Mouse (Mus musculus) CH12.LX (cell line): ENCODE data around the gene Ecsit. TPM values are rescaled to one million over a fixed set of nuclear protein-coding genes. Genes with fewer than 3 reads are reported as not detected.

Source experiments
- DNase-seq: peaks from one replicate; pipeline ENCODE4 v3.0.0-alpha.2; 2013; ENCODE audit errors: extremely low read depth
- H3K27ac ChIP-seq: 2 replicates; pipeline ENCODE4 v1.5.1; 2012; ENCODE audit warnings: low read depth, mild to moderate bottlenecking, control low read depth, moderate library complexity; ENCODE audit not compliant: insufficient read depth
- H3K27me3 ChIP-seq: replicated peaks from 2 replicates; pipeline ENCODE3; 2012; ENCODE audit warnings: inconsistent platforms
- H3K36me3 ChIP-seq, 2 experiments: replicated peaks in 1 of 2; 2 replicates each; pipeline versions ENCODE3 to v1.6.1; 2012; ENCODE audit warnings: inconsistent platforms in 1 of 2, low read length in 1 of 2, mild to moderate bottlenecking in 1 of 2, mixed read lengths in 1 of 2, moderate library complexity in 1 of 2; ENCODE audit not compliant: control insufficient read depth in 1 of 2, insufficient read depth in 1 of 2
- H3K4me1 ChIP-seq, 2 experiments: 2 replicates each; pipeline ENCODE4 v1.6.1; 2012; ENCODE audit warnings: inconsistent platforms in 1 of 2, moderate library complexity in 1 of 2; ENCODE audit not compliant: insufficient read depth in 2 of 2, control insufficient read depth in 1 of 2
- H3K4me2 ChIP-seq: 2 replicates; pipeline ENCODE4 v1.6.1; 2012; ENCODE audit warnings: low read depth, mild to moderate bottlenecking, control low read depth; ENCODE audit not compliant: poor library complexity, insufficient read depth, severe bottlenecking
- H3K4me3 ChIP-seq, 3 experiments: fragments of 150-350 bp in 1 of 3; sonication (generic) in 1 of 3; replicated peaks in 1 of 3; 2 replicates each; pipeline versions ENCODE3 to v1.5.1; 2011 to 2012; ENCODE audit warnings: low read depth in 2 of 3, low read length in 2 of 3, mild to moderate bottlenecking in 2 of 3, moderate library complexity in 2 of 3, control low read depth in 1 of 3, improper control_type of control experiment in 1 of 3, inconsistent platforms in 1 of 3, mixed read lengths in 1 of 3; ENCODE audit not compliant: poor library complexity in 1 of 3
- H3K79me2 ChIP-seq: replicated peaks from 2 replicates; pipeline ENCODE4 v1.6.1; 2012; ENCODE audit warnings: mild to moderate bottlenecking, moderate library complexity; ENCODE audit not compliant: control insufficient read depth, poor library complexity, insufficient read depth, severe bottlenecking; ENCODE audit errors: extremely low read depth
- H3K9ac ChIP-seq: 2 replicates; pipeline ENCODE4 v1.6.1; 2012; ENCODE audit warnings: low read depth, mild to moderate bottlenecking, control low read depth, moderate library complexity; ENCODE audit not compliant: insufficient read depth
- H3K9me3 ChIP-seq: replicated peaks from 2 replicates; pipeline ENCODE3; 2012; ENCODE audit warnings: low read length, inconsistent platforms, mixed read lengths
- BHLHE40 ChIP-seq: IDR thresholded peaks from 2 replicates; pipeline ENCODE4 v1.6.1; 2011; ENCODE audit warnings: mild to moderate bottlenecking, low read depth, low read length, improper control_type of control experiment
- CHD2 ChIP-seq: IDR thresholded peaks from 2 replicates; pipeline ENCODE4 v1.6.1; 2011; ENCODE audit warnings: low read length, improper control_type of control experiment
- CTCF ChIP-seq, 2 experiments: IDR thresholded peaks in 1 of 2; conservative IDR thresholded peaks in 1 of 2; 2 replicates each; pipeline ENCODE4 v1.5.1; 2011 to 2012; ENCODE audit warnings: low read depth in 2 of 2, low read length in 2 of 2, improper control_type of control experiment in 1 of 2, inconsistent platforms in 1 of 2, mild to moderate bottlenecking in 1 of 2, moderate library complexity in 1 of 2
- E2F4 ChIP-seq: IDR thresholded peaks from 2 replicates; pipeline ENCODE4 v1.6.1; 2011; ENCODE audit warnings: low read depth, low read length, improper control_type of control experiment; ENCODE audit not compliant: insufficient replicate concordance
- GABPA ChIP-seq: IDR thresholded peaks from 2 replicates; pipeline ENCODE4 v1.6.1; 2012; ENCODE audit warnings: low read depth, low read length, improper control_type of control experiment, inconsistent platforms; ENCODE audit not compliant: insufficient replicate concordance
- MAFK ChIP-seq: IDR thresholded peaks from 2 replicates; pipeline ENCODE4 v1.6.1; 2011; ENCODE audit warnings: low read length, improper control_type of control experiment; ENCODE audit not compliant: insufficient replicate concordance
- MAX ChIP-seq: IDR thresholded peaks from 2 replicates; pipeline ENCODE4 v1.6.1; 2011; ENCODE audit warnings: low read length, improper control_type of control experiment
- MAZ ChIP-seq: IDR thresholded peaks from 2 replicates; pipeline ENCODE4 v1.6.1; 2012; ENCODE audit warnings: low read depth, mild to moderate bottlenecking, inconsistent platforms, low read length, improper control_type of control experiment, moderate library complexity
- MEF2A ChIP-seq: IDR thresholded peaks from 2 replicates; pipeline ENCODE4 v1.6.1; 2014; ENCODE audit warnings: low read depth, mild to moderate bottlenecking, inconsistent platforms, low read length, improper control_type of control experiment, borderline replicate concordance
- MXI1 ChIP-seq: IDR thresholded peaks from 2 replicates; pipeline ENCODE4 v1.6.1; 2011; ENCODE audit warnings: mild to moderate bottlenecking, low read depth, low read length, improper control_type of control experiment
- NELFE ChIP-seq: IDR thresholded peaks from 2 replicates; pipeline ENCODE4 v1.6.1; 2011; ENCODE audit warnings: low read depth, low read length, improper control_type of control experiment
- PAX5 ChIP-seq: IDR thresholded peaks from 2 replicates; pipeline ENCODE4 v1.6.1; 2012; ENCODE audit warnings: low read length, inconsistent platforms, mixed read lengths
- POLR2A ChIP-seq: IDR thresholded peaks from 2 replicates; pipeline ENCODE4 v1.6.1; 2011; ENCODE audit warnings: low read depth, mild to moderate bottlenecking, improper control_type of control experiment, low read length
- POLR2AphosphoS2 ChIP-seq: IDR thresholded peaks from 2 replicates; pipeline ENCODE4 v1.6.1; 2011; ENCODE audit warnings: low read depth, low read length, improper control_type of control experiment
- SIN3A ChIP-seq: IDR thresholded peaks from 2 replicates; pipeline ENCODE4 v1.6.1; 2012; ENCODE audit warnings: low read length, improper control_type of control experiment, inconsistent platforms
- TBP ChIP-seq: conservative IDR thresholded peaks from 2 replicates; pipeline ENCODE4 v1.6.1; 2011; ENCODE audit warnings: low read depth, low read length, improper control_type of control experiment
- UBTF ChIP-seq: IDR thresholded peaks from 2 replicates; pipeline ENCODE4 v1.6.1; 2012; ENCODE audit warnings: low read depth, mild to moderate bottlenecking, inconsistent platforms, low read length, improper control_type of control experiment, moderate library complexity
- USF1 ChIP-seq: IDR thresholded peaks from 2 replicates; pipeline ENCODE4 v1.6.1; 2014; ENCODE audit warnings: low read depth, mild to moderate bottlenecking, inconsistent platforms, low read length, improper control_type of control experiment
- USF2 ChIP-seq: conservative IDR thresholded peaks from 2 replicates; pipeline ENCODE4 v1.6.1; 2011; ENCODE audit warnings: low read depth, low read length, improper control_type of control experiment
- ZC3H11A ChIP-seq: IDR thresholded peaks from 2 replicates; pipeline ENCODE4 v1.6.1; 2012; ENCODE audit warnings: low read depth, mild to moderate bottlenecking, inconsistent platforms, low read length, improper control_type of control experiment
- ZKSCAN1 ChIP-seq: IDR thresholded peaks from 2 replicates; pipeline ENCODE4 v1.6.1; 2012; ENCODE audit warnings: low read depth, inconsistent platforms, low read length, improper control_type of control experiment, borderline replicate concordance
- ZNF384 ChIP-seq: IDR thresholded peaks from 2 replicates; pipeline ENCODE4 v1.6.1; 2012; ENCODE audit warnings: low read depth, low read length, improper control_type of control experiment, inconsistent platforms
- dilution Hi-C: fragments of 300-500 bp; cut with MboI; formaldehyde crosslinking; loops from 2 replicates; pipeline ENCODE4 v1.14.3; 2020; ENCODE audit warnings: low sequenced_read_pairs; ENCODE audit not compliant: extremely low pct_unique_long_range_greater_than_20kb, extremely low pct_ligation_motif_present
- in situ Hi-C: fragments of 300-500 bp; cut with MboI; formaldehyde crosslinking; loops from 3 replicates; pipeline ENCODE4 v1.14.3; 2019; ENCODE audit warnings: low sequenced_read_pairs, low pct_ligation_motif_present, low pct_unique_long_range_greater_than_20kb, mixed read lengths
- polyA plus RNA-seq: library from polyadenylated mRNA; unstranded; fragments of >175 nt; gene quantifications from 2 replicates; pipeline ENCODE4 v1.2.1, GENCODE M21; 2012; ENCODE audit warnings: low read depth; ENCODE audit not compliant: insufficient read length
- total RNA-seq, 2 experiments: library from RNA; depleted of rRNA; stranded (reverse); fragments of 300-350 nt in 1 of 2; fragments of >200 nt in 1 of 2; gene quantifications; 2 replicates each; pipeline ENCODE4 v1.2.3; 2012 to 2014

Gene Ecsit
- total and polyA plus RNA-seq, 3 experiments, result 38.7 to 57.1 (median 48.5) TPM

GRCm38 (mm10) chr9:22065642-22066041, 19.6 kb downstream of the Ecsit start:
- H3K27ac ChIP-seq, result no peak overlapping the region
- TF ChIP-seq ZKSCAN1 (no peak), SIN3A (no peak), USF1 (no peak)
- in situ Hi-C loops, result no loop called here
- H3K9ac ChIP-seq, result no peak overlapping the region
- H3K4me2 ChIP-seq, result no peak overlapping the region
- H3K27me3 ChIP-seq, result no peaks in the 10 kb centered on the region
- no peak for DNase-seq
- no peak overlapping the region for H3K4me3 ChIP-seq
- H3K4me1 ChIP-seq, result peaks cover 0 to 8% of the 10 kb centered on the region in 2 experiments; a peak in 3 of 4 replicates
- H3K79me2 ChIP-seq, result no peaks in the 10 kb centered on the region
- peaks cover 40 to 88% of the 10 kb centered on the region in 2 experiments for H3K36me3 ChIP-seq
- H3K9me3 ChIP-seq, result no peaks in the 10 kb centered on the region
- dilution Hi-C loops, result no loop called here

GRCm38 (mm10) chr9:22064341-22064740, 20.9 kb downstream of the Ecsit start:
- TF ChIP-seq CTCF (conservative IDR thresholded peaks at IDR 0.05 in 1 of 2, IDR thresholded peaks at IDR 0.05 in 1 of 2; ENCODE audit: low read depth in 2 of 2, low read length in 2 of 2), result no peak
- TF ChIP-seq BHLHE40, result no peak
- no peak for TF ChIP-seq E2F4
- no peak for TF ChIP-seq MXI1
- no peak for TF ChIP-seq UBTF
- no peak for TF ChIP-seq USF1
- no peak for TF ChIP-seq ZKSCAN1
- TF ChIP-seq TBP, result no peak
- no peak overlapping the region for H3K9ac ChIP-seq
- no peaks in the 10 kb centered on the region for H3K9me3 ChIP-seq
- H3K4me2 ChIP-seq, result no peak overlapping the region
- H3K27me3 ChIP-seq, result no peaks in the 10 kb centered on the region
- no peaks in the 10 kb centered on the region for H3K4me1 ChIP-seq
- H3K4me3 ChIP-seq, result no peak overlapping the region
- no peaks in the 10 kb centered on the region for H3K79me2 ChIP-seq
- H3K36me3 ChIP-seq, result peaks cover 45 to 87% of the 10 kb centered on the region in 2 experiments
- in situ Hi-C loops (no loop called here), dilution Hi-C loops (no loop called here)
- no peak for DNase-seq
- no peak overlapping the region for H3K27ac ChIP-seq

- H3K4me3 ChIP-seq, result no peak overlapping the region
- H3K27me3 ChIP-seq, result no peaks in the 10 kb centered on the region
- peaks cover 50 to 89% of the 10 kb centered on the region in 2 experiments for H3K36me3 ChIP-seq
- H3K9ac ChIP-seq, result no peak overlapping the region
- dilution Hi-C loops, result no loop called here
- no peak overlapping the region for H3K27ac ChIP-seq
- H3K4me2 ChIP-seq, result no peak overlapping the region
- no peaks in the 10 kb centered on the region for H3K4me1 ChIP-seq
- no peaks in the 10 kb centered on the region for H3K79me2 ChIP-seq
- no peaks in the 10 kb centered on the region for H3K9me3 ChIP-seq
- in situ Hi-C loops, result no loop called here
- TF ChIP-seq CHD2 (no peak), MEF2A (no peak), ZNF384 (no peak), POLR2AphosphoS2 (no peak), MAFK (no peak), ZC3H11A (no peak), MAX (no peak), E2F4 (no peak), NELFE (no peak), GABPA (no peak), PAX5 (no peak), POLR2A (no peak), MAZ (no peak), SIN3A (no peak), USF2 (no peak), USF1 (no peak)
- no peak for DNase-seq
These were observed 23.9 kb downstream of the Ecsit start for GRCm38 (mm10) chr9:22061339-22061738.
